Mouse (Mus musculus): ENCODE measurements around the gene Pum2. TPM values are rescaled to one million over a fixed set of nuclear protein-coding genes. Genes with fewer than 3 reads are reported as not detected.
A peak's percentile ranks its signal among the peaks of the same experiment; 100 is the strongest.

Gene Pum2
- polyA plus RNA-seq, 1 experiment = 46.2 TPM

GRCm38 (mm10) chr12:8667473-8668255 is 6.3 kb upstream of the Pum2 start:
- H3K36me3 ChIP-seq (ENCODE audit: control insufficient read depth, insufficient read depth, low read length) = no peaks in the 10 kb centered on the region
- 46% methylated on average over 4 of the region's 4 CpGs for WGBS
- no peak overlapping the region for H3K27ac ChIP-seq (ENCODE audit: insufficient read depth, low read length)
- no peaks in the 10 kb centered on the region for H3K27me3 ChIP-seq (ENCODE audit: control insufficient read depth, insufficient read depth, low read length)
- H3K4me3 ChIP-seq (ENCODE audit: extremely low read depth, insufficient read depth, insufficient read length) = no peak overlapping the region
- H3K4me1 ChIP-seq (ENCODE audit: control insufficient read depth, insufficient read depth, insufficient read length) = peaks cover 5% of the 10 kb centered on the region; the same call in 1 of the 2 replicates
- no peak for TF ChIP-seq POLR2A (IDR thresholded peaks at IDR 0.05; ENCODE audit: low read depth, low read length)
- TF ChIP-seq CTCF (IDR thresholded peaks at IDR 0.05; ENCODE audit: extremely low read depth, insufficient read depth, insufficient read length, insufficient replicate concordance) = no peak
- no peak for DNase-seq (ENCODE audit: low read depth in 1 of 2, low spot score in 2 of 2)

GRCm38 (mm10) chr12:8669421-8669820 is 4.5 kb upstream of the Pum2 start:
- H3K27ac ChIP-seq (ENCODE audit: insufficient read depth, low read length) = no peak overlapping the region
- DNase-seq (ENCODE audit: low read depth in 1 of 2, low spot score in 2 of 2) = no peak
- 87% methylated on average over 4 of the region's 4 CpGs for WGBS
- no peak overlapping the region for H3K4me3 ChIP-seq (ENCODE audit: extremely low read depth, insufficient read depth, insufficient read length)
- no peak for TF ChIP-seq POLR2A (IDR thresholded peaks at IDR 0.05; ENCODE audit: low read depth, low read length)
- no peak for TF ChIP-seq CTCF (IDR thresholded peaks at IDR 0.05; ENCODE audit: extremely low read depth, insufficient read depth, insufficient read length, insufficient replicate concordance)
- no peaks in the 10 kb centered on the region for H3K36me3 ChIP-seq (ENCODE audit: control insufficient read depth, insufficient read depth, low read length)
- H3K27me3 ChIP-seq (ENCODE audit: control insufficient read depth, insufficient read depth, low read length) = no peaks in the 10 kb centered on the region
- H3K4me1 ChIP-seq (ENCODE audit: control insufficient read depth, insufficient read depth, insufficient read length) = peaks cover 5% of the 10 kb centered on the region; the same call in 1 of the 2 replicates

- H3K27ac ChIP-seq (ENCODE audit: insufficient read depth, low read length) = no peak overlapping the region
- no peak for DNase-seq (ENCODE audit: low read depth in 1 of 2, low spot score in 2 of 2)
- H3K4me3 ChIP-seq (ENCODE audit: extremely low read depth, insufficient read depth, insufficient read length) = no peak overlapping the region
- 98% methylated on average over 3 of the region's 3 CpGs for WGBS
- H3K36me3 ChIP-seq (ENCODE audit: control insufficient read depth, insufficient read depth, low read length) = no peaks in the 10 kb centered on the region
- peaks cover 5% of the 10 kb centered on the region; the same call in 1 of the 2 replicates for H3K4me1 ChIP-seq (ENCODE audit: control insufficient read depth, insufficient read depth, insufficient read length)
- TF ChIP-seq POLR2A (IDR thresholded peaks at IDR 0.05; ENCODE audit: low read depth, low read length) (no peak), CTCF (IDR thresholded peaks at IDR 0.05; ENCODE audit: extremely low read depth, insufficient read depth, insufficient read length, insufficient replicate concordance) (no peak)
- H3K27me3 ChIP-seq (ENCODE audit: control insufficient read depth, insufficient read depth, low read length) = no peaks in the 10 kb centered on the region
Measured at GRCm38 (mm10) chr12:8669846-8670245, 4.1 kb upstream of the Pum2 start.

GRCm38 (mm10) chr12:8673121-8673973 is 587 bp upstream of the Pum2 start:
- DNase-seq (ENCODE audit: low read depth in 1 of 2, low spot score in 2 of 2) = no peak
- no peaks in the 10 kb centered on the region for H3K27me3 ChIP-seq (ENCODE audit: control insufficient read depth, insufficient read depth, low read length)
- H3K4me3 ChIP-seq (ENCODE audit: extremely low read depth, insufficient read depth, insufficient read length) = peak overlapping the region; percentile 88
- H3K4me1 ChIP-seq (ENCODE audit: control insufficient read depth, insufficient read depth, insufficient read length) = peaks cover 4% of the 10 kb centered on the region
- H3K27ac ChIP-seq (ENCODE audit: insufficient read depth, low read length) = peak overlapping the region; percentile 98
- WGBS = 38% methylated on average over 17 of the region's 17 CpGs
- TF ChIP-seq CTCF (IDR thresholded peaks at IDR 0.05; ENCODE audit: extremely low read depth, insufficient read depth, insufficient read length, insufficient replicate concordance) (no peak), POLR2A (IDR thresholded peaks at IDR 0.05; ENCODE audit: low read depth, low read length) (no peak)
- H3K36me3 ChIP-seq (ENCODE audit: control insufficient read depth, insufficient read depth, low read length) = no peaks in the 10 kb centered on the region

- under 1% methylated on average over 26 of the region's 62 CpGs for WGBS
- Histone ChIP-seq H3K27ac (ENCODE audit: insufficient read depth, low read length) (peak overlapping the region; percentile 99), H3K4me1 (ENCODE audit: control insufficient read depth, insufficient read depth, insufficient read length) (peaks cover 4% of the 10 kb centered on the region), H3K27me3 (ENCODE audit: control insufficient read depth, insufficient read depth, low read length) (no peaks in the 10 kb centered on the region), H3K4me3 (ENCODE audit: extremely low read depth, insufficient read depth, insufficient read length) (peak overlapping the region; percentile 79), H3K36me3 (ENCODE audit: control insufficient read depth, insufficient read depth, low read length) (no peaks in the 10 kb centered on the region)
- DNase-seq (ENCODE audit: low read depth in 1 of 2, low spot score in 2 of 2) = peak in 1 of 2 experiments; percentile 59
- TF ChIP-seq POLR2A (IDR thresholded peaks at IDR 0.05; ENCODE audit: low read depth, low read length) (no peak), CTCF (IDR thresholded peaks at IDR 0.05; ENCODE audit: extremely low read depth, insufficient read depth, insufficient read length, insufficient replicate concordance) (no peak)
Measured at GRCm38 (mm10) chr12:8674377-8674864, 487 bp downstream of the Pum2 start.

GRCm38 (mm10) chr12:8674891-8675341 is 982 bp downstream of the Pum2 start:
- Histone ChIP-seq H3K27ac (ENCODE audit: insufficient read depth, low read length) (peak overlapping the region; percentile 99), H3K4me3 (ENCODE audit: extremely low read depth, insufficient read depth, insufficient read length) (peak overlapping the region; percentile 79), H3K27me3 (ENCODE audit: control insufficient read depth, insufficient read depth, low read length) (no peaks in the 10 kb centered on the region), H3K36me3 (ENCODE audit: control insufficient read depth, insufficient read depth, low read length) (no peaks in the 10 kb centered on the region), H3K4me1 (ENCODE audit: control insufficient read depth, insufficient read depth, insufficient read length) (peaks cover 4% of the 10 kb centered on the region)
- no peak for DNase-seq (ENCODE audit: low read depth in 1 of 2, low spot score in 2 of 2)
- TF ChIP-seq POLR2A (IDR thresholded peaks at IDR 0.05; ENCODE audit: low read depth, low read length) (no peak), CTCF (IDR thresholded peaks at IDR 0.05; ENCODE audit: extremely low read depth, insufficient read depth, insufficient read length, insufficient replicate concordance) (no peak)
- under 1% methylated on average over 20 of the region's 20 CpGs for WGBS

Measured in spleen, adult 2 months (tissue).